Mouse (Mus musculus) liver, embryonic 15.5 days (tissue): ENCODE data around the gene Fbxo7. TPM values are rescaled to one million over a fixed set of nuclear protein-coding genes. Genes with fewer than 3 reads are reported as not detected.
A peak's percentile ranks its signal among the peaks of the same experiment; 100 is the strongest.
"Not testable (repeated sequence)": the region's sequence is repeated elsewhere in the genome, so short reads cannot be mapped to it uniquely, and the experiment has no call there.

Experiments
- ATAC-seq: fragments of 200-750 bp; cut with Nextera tagmentation; 2 replicates; pipeline ENCODE4 v1.8.0; 2017; ENCODE audit warnings: moderate number of reproducible peaks, mild to moderate bottlenecking, moderate library complexity; ENCODE audit not compliant: insufficient read depth
- H3K27ac ChIP-seq: fragments of 300-500 bp; sonication (generic); replicated peaks from 2 replicates; pipeline ENCODE4 v1.5.1; 2015; ENCODE audit warnings: mild to moderate bottlenecking, inconsistent platforms
- H3K27me3 ChIP-seq: fragments of 300-500 bp; sonication (generic); 2 replicates; pipeline ENCODE4 v1.6.1; 2015; ENCODE audit warnings: mild to moderate bottlenecking, inconsistent platforms
- H3K36me3 ChIP-seq: fragments of 300-500 bp; sonication (generic); replicated peaks from 2 replicates; pipeline ENCODE4 v1.6.1; 2015; ENCODE audit warnings: moderate library complexity, mild to moderate bottlenecking, inconsistent platforms
- H3K4me1 ChIP-seq: fragments of 300-500 bp; sonication (generic); replicated peaks from 2 replicates; pipeline ENCODE4 v1.6.1; 2015; ENCODE audit warnings: inconsistent platforms
- H3K4me2 ChIP-seq: fragments of 300-500 bp; sonication (generic); 2 replicates; pipeline ENCODE4 v1.6.1; 2015; ENCODE audit warnings: moderate library complexity, mild to moderate bottlenecking, inconsistent platforms
- H3K4me3 ChIP-seq: fragments of 300-500 bp; sonication (generic); replicated peaks from 2 replicates; pipeline ENCODE4 v1.5.1; 2015; ENCODE audit warnings: mild to moderate bottlenecking, inconsistent platforms
- H3K9ac ChIP-seq: fragments of 300-500 bp; sonication (generic); 2 replicates; pipeline ENCODE4 v1.6.1; 2015; ENCODE audit warnings: moderate library complexity, mild to moderate bottlenecking, inconsistent platforms
- H3K9me3 ChIP-seq: fragments of 300-500 bp; sonication (generic); replicated peaks from 2 replicates; pipeline ENCODE4 v1.6.1; 2016; ENCODE audit warnings: inconsistent platforms
- WGBS: fragments of 180-500 bp; shearing (Covaris S2); methylation state at CpG from one replicate; pipeline ENCODE4 v1.1.7; 2015; ENCODE audit warnings: mixed read lengths; ENCODE audit not compliant: insufficient replicate concordance; 5-methylcytosine and 5-hydroxymethylcytosine counted together
- polyA plus RNA-seq: library from polyadenylated mRNA; unstranded; fragments of >200 nt; fragmentation: Nextera tagmentation; extraction: Ambion mirVana; gene quantifications from 2 replicates; pipeline ENCODE4 v1.2.1, GENCODE M21; 2015

The Fbxo7 gene
- polyA plus RNA-seq, 1 experiment from 2014 or later, result 65.9 TPM

DNA sequence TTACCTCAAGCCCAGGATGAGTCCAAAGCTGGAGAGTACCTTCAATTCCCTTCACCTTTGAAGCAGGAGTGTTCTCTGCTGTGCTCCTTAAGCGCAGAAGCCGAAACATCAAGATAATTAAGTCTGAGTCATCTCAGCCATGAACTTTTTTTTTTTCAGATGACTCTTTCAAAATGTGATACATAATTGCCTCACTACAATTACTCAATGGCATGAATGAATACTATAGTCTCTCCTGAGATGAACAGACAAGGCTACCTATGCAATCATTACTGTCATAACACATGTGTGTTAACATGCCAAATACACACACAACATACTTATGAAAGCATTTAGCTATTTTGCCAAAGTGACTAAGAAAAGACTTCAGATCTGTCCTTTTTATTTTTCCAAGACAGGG is 10.0 kb upstream of the Fbxo7 start, which contains the start of gene Bpifc:
Gene Bpifc (minus strand): TSS at position 115 of the 400 bp plus-strand sequence.
- Histone ChIP-seq H3K9me3 (no peaks in the 10 kb centered on the region), H3K4me1 (no peaks in the 10 kb centered on the region), H3K9ac (no peak within 1 kb of the TSS), H3K4me3 (no peak within 1 kb of the TSS), H3K4me2 (no peak within 1 kb of the TSS), H3K27ac (no peak within 1 kb of the TSS), H3K36me3 (no peaks in the 10 kb centered on the region), H3K27me3 (0 out of 2 replicates have a peak, but pooled peaks cover 8% of the 10 kb centered on the region)
- 74% methylated on average over 2 of the region's 2 CpGs for WGBS
- no peak for ATAC-seq

GRCm38 (mm10) chr10:86017781-86018180 is 4.0 kb upstream of the Fbxo7 start:
- 83% methylated on average over 7 of the region's 7 CpGs for WGBS
- H3K4me2 ChIP-seq, result no peak overlapping the region
- H3K4me3 ChIP-seq, result no peak overlapping the region
- no peaks in the 10 kb centered on the region for H3K36me3 ChIP-seq
- H3K9me3 ChIP-seq, result no peaks in the 10 kb centered on the region
- H3K27me3 ChIP-seq, result 0 out of 2 replicates have a peak, but pooled peaks cover 9% of the 10 kb centered on the region
- no peak overlapping the region for H3K9ac ChIP-seq
- no peak for ATAC-seq
- H3K4me1 ChIP-seq, result peaks cover 10% of the 10 kb centered on the region
- H3K27ac ChIP-seq, result no peak overlapping the region

DNA sequence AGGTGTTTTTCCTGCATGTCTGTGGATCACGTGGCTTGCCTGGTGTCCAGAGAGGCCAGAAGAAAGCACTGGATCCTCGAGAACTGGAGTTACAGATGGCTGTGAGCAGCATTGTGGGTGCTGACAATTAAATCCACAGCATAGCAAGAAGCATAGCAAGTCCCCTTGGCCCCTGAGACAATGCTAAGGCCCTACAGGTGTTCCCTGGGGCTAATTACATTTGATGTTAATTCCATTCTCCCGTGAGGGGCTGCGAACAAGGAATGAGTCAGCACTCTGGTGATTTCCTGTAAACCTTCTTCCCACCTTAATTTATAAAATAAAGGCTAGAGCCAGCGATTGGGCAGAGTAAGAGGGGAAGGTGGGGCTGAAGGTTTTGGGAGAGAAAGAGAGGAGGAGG is 3.0 kb upstream of the Fbxo7 start:
- Histone ChIP-seq H3K27me3 (0 out of 2 replicates have a peak, but pooled peaks cover 9% of the 10 kb centered on the region), H3K36me3 (no peaks in the 10 kb centered on the region), H3K9ac (no peak overlapping the region), H3K9me3 (no peaks in the 10 kb centered on the region), H3K27ac (no peak overlapping the region), H3K4me1 (peaks cover 13% of the 10 kb centered on the region), H3K4me2 (no peak overlapping the region), H3K4me3 (no peak overlapping the region)
- ATAC-seq, result no peak
- 31% methylated on average over 5 of the region's 5 CpGs for WGBS

GRCm38 (mm10) chr10:86021408-86021748 is 394 bp upstream of the Fbxo7 start:
- Histone ChIP-seq H3K9ac (peak overlapping the region; percentile 93), H3K4me3 (peak overlapping the region; percentile 98), H3K9me3 (no peaks in the 10 kb centered on the region), H3K36me3 (peaks cover 10% of the 10 kb centered on the region), H3K4me2 (peak overlapping the region; percentile 64), H3K27me3 (0 out of 2 replicates have a peak, but pooled peaks cover 5% of the 10 kb centered on the region), H3K4me1 (peaks cover 34% of the 10 kb centered on the region), H3K27ac (peak overlapping the region; percentile 93)
- no peak for ATAC-seq
- under 1% methylated on average over 3 of the region's 3 CpGs for WGBS

DNA sequence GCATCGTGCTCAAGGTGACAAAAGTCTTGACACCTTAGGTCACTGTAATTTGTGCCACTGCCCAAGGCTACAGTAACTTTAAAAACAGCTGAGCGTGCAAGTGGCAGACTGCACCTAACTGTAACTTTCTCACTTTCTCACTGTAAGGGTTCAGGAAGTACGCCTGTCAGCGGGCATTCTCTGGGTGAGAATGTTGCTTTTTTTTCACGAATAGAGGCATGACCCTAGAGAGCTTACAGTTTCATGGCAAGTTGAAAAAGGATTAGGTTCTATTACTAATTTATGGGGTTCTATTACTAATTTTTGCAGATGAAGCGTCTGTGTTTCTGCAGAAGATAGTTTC is 673 bp downstream of the Fbxo7 start:
- WGBS, result 2% methylated on average over 6 of the region's 6 CpGs
- Histone ChIP-seq H3K4me1 (peaks cover 42% of the 10 kb centered on the region), H3K4me3 (peak overlapping the region; percentile 98), H3K4me2 (peak overlapping the region; percentile 66), H3K36me3 (peaks cover 16% of the 10 kb centered on the region), H3K9ac (peak overlapping the region; percentile 93), H3K9me3 (no peaks in the 10 kb centered on the region), H3K27me3 (no peaks in the 10 kb centered on the region), H3K27ac (peak overlapping the region; percentile 93)
- peak; percentile 10 for ATAC-seq

DNA sequence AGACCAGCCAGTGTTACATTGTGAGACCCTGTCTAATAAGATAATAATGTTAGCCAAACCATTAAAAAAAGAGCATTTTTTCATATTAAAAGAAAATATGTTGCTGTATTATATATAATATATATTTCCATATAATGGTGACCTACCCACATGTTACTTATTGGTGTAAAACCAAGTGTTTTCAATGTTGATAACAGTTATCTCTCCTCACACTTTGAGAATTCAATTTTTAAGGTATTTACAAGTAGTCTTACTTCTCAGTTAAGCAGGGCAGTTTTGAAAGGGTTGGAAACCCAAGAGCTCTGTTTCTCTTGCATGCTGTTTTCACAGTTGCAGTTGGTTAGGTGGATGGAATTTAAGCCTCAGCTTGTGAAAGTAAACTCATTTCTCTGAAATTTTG is 1.4 kb downstream of the Fbxo7 start:
- Histone ChIP-seq H3K27me3 (no peaks in the 10 kb centered on the region), H3K9ac (peak overlapping the region; percentile 93), H3K9me3 (no peaks in the 10 kb centered on the region), H3K4me1 (peaks cover 47% of the 10 kb centered on the region), H3K36me3 (peaks cover 22% of the 10 kb centered on the region), H3K4me2 (peak overlapping the region; percentile 66), H3K27ac (peak overlapping the region; percentile 93), H3K4me3 (peak overlapping the region; percentile 98)
- no peak for ATAC-seq

DNA sequence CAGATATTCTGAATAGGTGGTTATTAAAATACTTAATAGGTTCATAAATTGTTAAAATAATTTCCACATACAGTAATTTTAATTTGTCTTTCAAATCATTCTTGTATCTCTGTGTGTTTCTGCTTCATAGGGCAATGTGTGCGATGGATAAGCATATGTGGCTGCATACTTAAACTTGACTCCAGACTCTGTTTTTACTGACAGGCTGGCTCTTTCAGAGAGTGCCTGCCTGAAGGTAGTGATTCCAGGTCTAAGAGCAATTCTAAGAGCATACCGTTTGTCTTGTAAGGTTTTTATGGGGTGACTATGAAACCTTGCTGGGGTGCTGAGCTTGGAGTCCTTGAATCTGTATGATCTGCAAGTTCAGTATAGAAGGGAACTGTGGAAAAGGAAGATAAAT is 4.1 kb downstream of the Fbxo7 start:
- peak overlapping the region; percentile 44; the same call in 1 of the 2 replicates for H3K9ac ChIP-seq
- no peaks in the 10 kb centered on the region for H3K9me3 ChIP-seq
- peaks cover 48% of the 10 kb centered on the region for H3K36me3 ChIP-seq
- H3K4me3 ChIP-seq, result peak overlapping the region; percentile 29
- ATAC-seq, result peak; percentile 17
- H3K4me1 ChIP-seq, result peaks cover 55% of the 10 kb centered on the region
- H3K4me2 ChIP-seq, result peak overlapping the region; percentile 66
- peak overlapping the region; percentile 98 for H3K27ac ChIP-seq
- no peaks in the 10 kb centered on the region for H3K27me3 ChIP-seq
- 28% methylated on average over 2 of the region's 2 CpGs for WGBS

DNA sequence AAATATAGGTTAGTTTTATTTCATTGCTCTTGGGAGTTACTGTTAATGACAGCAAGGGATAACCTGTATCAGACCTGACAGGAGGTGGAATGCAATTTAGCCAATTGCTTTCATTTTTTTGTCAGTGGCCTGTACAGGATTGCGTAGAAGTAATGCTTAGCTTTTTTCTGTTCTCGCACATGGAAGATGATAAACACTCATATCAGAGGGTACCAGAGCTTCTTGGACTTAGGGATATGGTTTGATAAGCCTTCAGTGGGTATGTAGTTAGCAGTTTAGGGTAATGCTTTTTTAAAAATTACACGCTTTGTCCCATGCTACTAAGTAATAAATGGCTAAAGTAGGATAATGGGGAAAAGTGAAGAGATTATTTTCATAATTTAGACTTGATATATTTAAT is 4.6 kb downstream of the Fbxo7 start:
- H3K4me2 ChIP-seq, result peak overlapping the region; percentile 66
- H3K36me3 ChIP-seq, result peaks cover 52% of the 10 kb centered on the region
- H3K9ac ChIP-seq, result no peak overlapping the region

GRCm38 (mm10) chr10:86026807-86027206 is 5.0 kb downstream of the Fbxo7 start:
- H3K9ac ChIP-seq, result peak overlapping the region; percentile 67
- ATAC-seq, result peak; percentile 43
- not testable (repeated sequence) for H3K27me3 ChIP-seq, H3K9me3 ChIP-seq
- peaks cover 57% of the 10 kb centered on the region for H3K36me3 ChIP-seq
- 17% methylated on average over 1 of the region's 1 CpGs for WGBS
- peak overlapping the region; percentile 72 for H3K4me2 ChIP-seq
- H3K4me1 ChIP-seq, result peaks cover 48% of the 10 kb centered on the region
- H3K27ac ChIP-seq, result peak overlapping the region; percentile 98
- peak overlapping the region; percentile 47 for H3K4me3 ChIP-seq

More for the DNA sequence above, 4.6 kb downstream of the Fbxo7 start:
- Histone ChIP-seq H3K4me3 (peak overlapping the region; percentile 29), H3K27ac (peak overlapping the region; percentile 98), H3K27me3 (no peaks in the 10 kb centered on the region), H3K9me3 (no peaks in the 10 kb centered on the region), H3K4me1 (peaks cover 51% of the 10 kb centered on the region)
- 22% methylated on average over 3 of the region's 3 CpGs for WGBS
- peak; percentile 82 for ATAC-seq

GRCm38 (mm10) chr10:86030743-86031142 is 9.0 kb downstream of the Fbxo7 start:
- no peak overlapping the region for H3K9ac ChIP-seq
- H3K27me3 ChIP-seq, result no peaks in the 10 kb centered on the region
- no peaks in the 10 kb centered on the region for H3K9me3 ChIP-seq
- 84% methylated on average over 7 of the region's 7 CpGs for WGBS
- H3K27ac ChIP-seq, result no peak overlapping the region
- H3K4me2 ChIP-seq, result no peak overlapping the region
- no peak for ATAC-seq
- no peak overlapping the region for H3K4me3 ChIP-seq
- peaks cover 34% of the 10 kb centered on the region for H3K4me1 ChIP-seq
- H3K36me3 ChIP-seq, result peaks cover 82% of the 10 kb centered on the region

DNA sequence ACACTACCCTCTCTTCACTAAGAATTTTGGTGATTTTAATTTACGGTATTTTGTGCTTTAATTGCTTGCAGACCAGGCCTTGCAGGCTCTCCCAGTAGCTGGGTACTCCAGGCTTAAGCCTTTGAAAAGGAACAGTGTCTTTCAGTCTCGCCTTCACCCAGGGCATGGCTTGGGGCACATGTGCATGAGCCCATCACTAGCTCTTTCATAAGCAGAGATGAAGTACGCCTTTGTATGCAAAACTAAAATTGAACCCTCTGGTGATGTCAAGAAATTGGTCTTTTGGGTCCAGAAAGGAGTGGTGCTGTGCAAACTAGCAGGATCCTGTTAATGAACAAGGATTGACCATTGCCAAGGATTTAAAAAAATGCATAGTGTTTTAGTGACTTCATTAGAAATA is 10.7 kb downstream of the Fbxo7 start:
- Histone ChIP-seq H3K4me1 (peaks cover 22% of the 10 kb centered on the region), H3K27me3 (no peaks in the 10 kb centered on the region), H3K27ac (no peak overlapping the region), H3K9me3 (no peaks in the 10 kb centered on the region), H3K36me3 (peaks cover 93% of the 10 kb centered on the region), H3K4me3 (no peak overlapping the region), H3K4me2 (no peak overlapping the region), H3K9ac (no peak overlapping the region)
- no peak for ATAC-seq
- WGBS, result 90% methylated on average over 3 of the region's 3 CpGs
